Mouse (Mus musculus) retina, postnatal 1 day (tissue): ENCODE data around the gene Camk2d.

Source experiments
- DNase-seq: peaks from one replicate; pipeline ENCODE4 v3.0.0-alpha.2; 2012

Gene Camk2d

GRCm38 (mm10) chr3:126693302-126693701 is 97.2 kb downstream of the Camk2d start:
- peak; percentile 27 for DNase-seq

DNA sequence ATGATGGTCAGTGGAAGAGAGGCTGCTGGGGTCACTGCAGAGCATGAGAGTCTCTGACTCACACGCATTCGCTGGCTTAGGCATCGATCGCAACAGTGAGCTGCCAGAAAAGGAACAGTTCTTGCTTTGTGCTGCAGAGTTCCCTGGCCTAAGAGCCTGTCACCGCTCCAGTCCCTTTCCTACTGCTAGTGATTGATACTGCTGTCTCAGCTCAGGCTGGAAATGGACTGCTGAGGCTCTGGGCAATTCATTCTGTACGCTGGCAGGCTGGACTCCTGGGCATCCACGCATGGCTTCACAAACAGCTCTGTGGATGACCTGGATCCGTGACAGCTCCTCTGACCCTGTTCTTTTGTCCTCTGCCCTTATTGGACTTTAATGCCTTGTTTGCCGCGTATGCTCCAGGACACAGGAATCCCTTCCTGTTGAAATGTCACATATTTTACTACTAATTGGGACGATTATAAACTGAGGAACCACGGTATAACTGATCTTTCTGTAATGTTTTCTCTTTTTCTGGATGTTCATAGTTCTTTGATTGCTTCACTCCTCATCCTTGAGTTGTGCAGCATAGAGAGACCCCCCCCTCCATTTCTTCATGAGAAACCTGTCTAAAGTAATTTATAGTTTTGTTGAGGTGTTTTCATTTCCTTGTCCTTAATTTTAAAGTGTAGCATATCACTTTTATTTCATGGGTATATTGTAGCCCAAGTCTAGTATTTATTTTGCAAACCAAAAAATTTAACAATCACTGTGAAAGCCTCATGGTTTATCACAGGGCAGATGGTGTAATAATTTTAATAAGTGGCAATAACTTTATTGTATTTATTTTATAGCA is 99.6 kb downstream of the Camk2d start:
- DNase-seq = peak; percentile 92

DNA sequence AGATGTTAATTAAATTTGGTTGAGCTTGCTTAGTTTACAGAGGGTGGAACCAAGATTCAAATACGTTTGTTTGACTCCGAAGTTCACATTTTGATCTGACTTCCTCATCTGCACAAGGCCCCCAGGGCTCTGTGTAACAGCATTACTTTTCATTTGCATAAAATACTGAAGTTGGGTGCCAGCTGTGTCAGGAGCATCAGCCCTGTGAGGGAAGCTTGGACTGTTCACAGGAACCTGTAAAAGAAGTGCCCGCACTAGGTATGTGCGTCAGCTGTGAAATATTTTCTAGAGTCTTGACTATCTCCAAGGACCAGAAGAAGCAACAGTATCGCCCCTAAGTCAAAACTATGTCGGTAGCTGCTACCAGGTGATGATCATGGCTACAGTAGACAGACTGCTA is 100.5 kb downstream of the Camk2d start:
- DNase-seq = no peak

DNA sequence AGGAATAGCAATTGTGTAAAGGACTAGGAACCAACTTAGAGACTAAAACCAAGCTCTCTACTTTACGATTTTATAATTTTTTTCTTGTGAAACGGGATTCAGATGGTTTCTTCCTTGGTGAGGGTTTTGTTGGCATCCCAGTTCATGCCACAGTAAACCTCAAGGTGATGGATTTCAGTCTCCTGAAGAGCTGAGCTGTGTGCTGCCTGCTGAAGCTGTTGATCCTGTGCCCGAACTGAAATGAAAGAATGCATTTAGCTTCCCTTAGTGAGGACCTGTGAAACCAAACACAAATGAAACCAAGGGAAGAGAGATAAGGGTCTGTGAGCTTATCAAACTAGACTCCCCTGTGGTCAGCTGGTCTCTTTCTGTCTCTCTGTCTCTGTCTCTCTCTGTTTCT is 103.6 kb downstream of the Camk2d start:
- no peak for DNase-seq

DNA sequence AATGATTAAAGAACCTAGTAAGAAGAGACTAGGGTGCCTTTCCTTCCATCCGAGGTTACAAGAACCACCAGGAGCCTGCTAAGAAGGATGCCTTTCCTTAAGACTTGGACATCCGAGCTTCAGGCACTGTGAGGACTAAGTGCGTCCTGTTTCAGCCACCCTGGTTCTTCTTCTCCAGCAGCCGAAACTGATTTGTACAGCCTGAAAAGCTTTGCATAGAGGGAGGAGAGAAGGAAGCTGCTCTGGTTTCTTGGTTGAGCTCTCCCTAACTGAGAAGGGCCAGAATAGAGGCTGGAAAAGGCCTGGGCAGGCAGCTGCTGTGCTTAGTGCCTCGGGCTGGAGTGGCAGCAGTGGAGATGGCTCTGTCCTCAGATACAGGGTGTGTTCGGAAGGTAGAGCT is 105.0 kb downstream of the Camk2d start:
- DNase-seq = no peak

GRCm38 (mm10) chr3:126701586-126701985 is 105.5 kb downstream of the Camk2d start:
- DNase-seq = no peak

GRCm38 (mm10) chr3:126705490-126705889 is 109.4 kb downstream of the Camk2d start:
- DNase-seq = no peak

DNA sequence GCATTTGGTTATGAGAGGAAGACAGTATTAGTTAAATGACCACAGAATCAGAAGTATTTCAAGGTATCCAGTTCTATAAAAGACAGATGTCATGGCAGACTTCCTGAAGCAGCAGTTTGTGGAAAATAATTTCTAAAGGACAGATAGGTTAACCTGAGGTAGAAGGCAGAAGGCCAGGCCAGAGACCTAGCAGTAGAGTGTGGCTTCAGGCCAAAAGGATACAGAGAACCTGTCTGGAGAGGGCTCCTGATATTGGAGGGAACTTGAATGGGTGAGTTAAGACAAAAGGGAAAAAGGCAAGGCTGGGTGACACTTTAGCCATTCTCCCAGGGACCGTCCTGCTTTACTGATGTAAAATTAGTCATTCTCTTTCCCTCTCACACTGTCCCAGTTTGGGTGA is 118.2 kb downstream of the Camk2d start:
- DNase-seq = no peak

DNA sequence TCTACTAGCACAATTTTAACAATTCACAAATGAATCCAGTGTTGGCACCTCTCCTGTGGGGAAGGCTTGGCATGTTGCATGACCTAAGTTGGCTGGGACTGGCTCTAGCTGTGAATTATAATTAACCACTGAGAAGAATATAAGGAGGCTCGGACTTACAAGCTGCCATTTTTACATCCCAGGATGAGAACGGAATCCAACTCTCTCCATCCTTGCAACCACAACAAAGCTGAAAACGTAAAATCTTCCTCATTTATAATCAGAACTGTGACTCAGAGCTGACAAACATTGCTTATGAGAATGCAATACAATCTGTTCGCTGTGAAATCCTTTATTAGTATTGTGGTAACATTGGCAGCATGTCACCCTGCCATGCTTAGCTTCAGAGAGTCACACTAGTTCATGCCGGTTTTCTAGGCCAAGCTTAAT is 126.9 kb downstream of the Camk2d start:
- no peak for DNase-seq

GRCm38 (mm10) chr3:126723458-126723857 is 127.4 kb downstream of the Camk2d start:
- DNase-seq = no peak

DNA sequence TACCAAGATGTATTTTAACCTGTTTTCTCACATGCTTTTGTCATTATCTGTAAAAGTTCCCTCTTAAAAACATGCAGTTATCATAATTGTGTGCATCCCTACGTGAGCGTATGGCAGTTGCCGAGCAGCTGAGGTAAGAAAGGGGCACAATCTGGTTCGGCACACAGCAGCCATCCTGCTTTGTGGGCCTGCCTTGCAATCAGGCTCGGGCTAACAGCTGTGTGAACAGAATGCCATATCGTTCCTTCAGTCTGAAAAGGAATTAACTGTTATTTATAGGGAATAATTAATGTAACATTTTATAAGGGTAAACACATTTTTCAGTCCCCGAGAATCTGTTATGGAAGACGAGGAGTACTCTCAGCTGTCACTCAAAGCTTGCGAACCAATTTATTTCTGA is 129.5 kb downstream of the Camk2d start:
- DNase-seq = no peak

GRCm38 (mm10) chr3:126727387-126727786 is 131.3 kb downstream of the Camk2d start:
- no peak for DNase-seq

DNA sequence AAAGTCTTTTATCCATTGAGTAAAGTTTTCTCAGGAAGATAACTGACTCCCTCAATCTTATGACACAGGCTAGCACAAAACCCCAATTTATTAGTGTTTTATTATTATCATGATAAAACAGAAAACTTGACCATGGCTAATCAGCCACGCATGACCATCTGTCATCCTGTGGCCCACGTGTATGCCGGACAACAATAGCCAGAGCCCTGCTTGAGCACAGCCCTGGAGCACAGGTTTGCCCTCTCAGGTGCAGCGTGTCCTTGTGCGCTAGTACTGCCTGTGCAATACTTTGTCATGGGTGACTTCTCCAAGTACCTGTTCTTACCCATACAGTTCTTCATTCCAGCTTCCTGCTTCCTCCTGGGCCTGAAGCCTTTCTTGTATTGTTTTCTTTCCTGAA is 134.3 kb downstream of the Camk2d start:
- DNase-seq = no peak

- DNase-seq = no peak
These were observed 136.2 kb downstream of the Camk2d start for GRCm38 (mm10) chr3:126732323-126732722.

GRCm38 (mm10) chr3:126734533-126734932 is 138.4 kb downstream of the Camk2d start:
- DNase-seq = no peak

DNA sequence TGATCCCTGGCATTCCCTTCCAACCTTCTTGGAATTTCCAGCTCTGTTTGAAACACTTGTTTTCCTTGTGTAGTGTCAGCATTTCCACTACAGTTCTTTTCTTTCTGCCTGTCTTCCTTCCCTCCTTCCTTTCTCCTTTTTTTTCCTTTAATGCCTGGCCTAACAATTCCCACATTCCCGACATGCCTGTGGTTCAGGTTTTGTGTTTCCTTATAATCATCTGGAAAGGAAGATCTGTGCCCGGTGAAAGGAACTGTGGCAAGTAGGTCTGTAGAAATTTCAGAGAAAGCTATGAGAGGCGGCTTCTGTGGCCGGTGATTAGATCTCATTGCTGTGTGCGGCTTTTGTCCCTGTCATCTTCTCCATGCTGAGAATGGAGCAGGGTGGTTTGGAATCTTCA is 139.1 kb downstream of the Camk2d start:
- DNase-seq = no peak

- DNase-seq = no peak
These were observed 141.0 kb downstream of the Camk2d start for GRCm38 (mm10) chr3:126737128-126737527.

- DNase-seq = no peak
These were observed 144.0 kb downstream of the Camk2d start for GRCm38 (mm10) chr3:126740146-126740545.

DNA sequence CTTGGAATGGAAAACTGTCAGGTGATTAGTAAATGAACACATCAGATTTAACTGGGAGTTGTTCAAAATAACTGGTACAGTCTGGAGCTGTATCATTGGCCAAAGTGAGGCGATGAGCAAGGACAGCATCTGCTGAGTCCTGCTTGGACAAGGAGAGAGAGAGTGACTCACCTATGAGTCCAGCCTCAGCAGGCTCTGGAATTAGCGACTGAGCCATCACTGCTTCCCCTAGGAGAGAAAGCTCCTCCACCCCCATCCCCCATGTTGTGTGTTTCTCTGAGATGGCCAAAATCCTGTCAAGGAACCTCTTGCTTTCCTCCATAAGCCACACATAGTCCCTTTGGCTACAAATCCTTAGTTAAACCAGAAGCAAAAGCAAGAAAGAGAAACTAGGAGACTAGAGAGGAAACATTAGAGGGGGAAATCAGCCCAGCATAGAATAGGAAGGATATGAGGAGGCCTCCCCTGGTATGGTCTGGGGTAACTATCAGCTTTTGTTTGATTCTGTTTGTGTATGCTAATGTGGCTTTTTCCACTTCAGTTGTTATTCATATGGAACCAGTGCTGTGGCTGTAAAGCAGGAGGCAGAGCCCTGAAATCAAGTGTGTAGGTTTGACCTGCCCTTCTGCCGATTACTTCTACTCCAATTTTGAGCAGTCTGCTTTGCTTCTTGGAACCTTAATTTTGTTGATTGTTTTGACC is 148.5 kb downstream of the Camk2d start:
- DNase-seq = no peak

- DNase-seq = peak; percentile 66
These were observed 150.2 kb downstream of the Camk2d start for GRCm38 (mm10) chr3:126746148-126746803.

DNA sequence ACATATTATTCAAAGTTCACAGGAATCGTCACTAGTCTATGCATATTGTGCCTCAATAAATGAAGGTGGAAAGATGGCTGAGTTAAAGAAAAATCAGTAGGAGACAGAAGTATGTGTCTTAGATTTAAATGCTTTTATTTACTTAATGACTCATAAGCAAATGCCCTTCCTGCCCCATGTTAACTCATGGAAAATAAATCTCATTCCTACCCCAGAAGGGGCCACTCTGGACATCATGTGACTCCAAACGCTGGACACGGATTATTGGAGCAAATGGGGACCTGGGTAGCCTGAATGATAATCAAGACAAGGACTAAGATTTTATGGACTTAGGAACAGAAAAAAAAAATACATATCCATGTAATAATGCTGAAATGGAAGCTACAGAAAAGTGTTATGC is 151.5 kb downstream of the Camk2d start:
- DNase-seq = no peak

GRCm38 (mm10) chr3:126751377-126752098 is 155.4 kb downstream of the Camk2d start:
- no peak for DNase-seq

GRCm38 (mm10) chr3:126752978-126753377 is 156.9 kb downstream of the Camk2d start:
- no peak for DNase-seq
